26 mouse cellular contexts compared by ENCODE assay signal in the genomic region with DNA sequence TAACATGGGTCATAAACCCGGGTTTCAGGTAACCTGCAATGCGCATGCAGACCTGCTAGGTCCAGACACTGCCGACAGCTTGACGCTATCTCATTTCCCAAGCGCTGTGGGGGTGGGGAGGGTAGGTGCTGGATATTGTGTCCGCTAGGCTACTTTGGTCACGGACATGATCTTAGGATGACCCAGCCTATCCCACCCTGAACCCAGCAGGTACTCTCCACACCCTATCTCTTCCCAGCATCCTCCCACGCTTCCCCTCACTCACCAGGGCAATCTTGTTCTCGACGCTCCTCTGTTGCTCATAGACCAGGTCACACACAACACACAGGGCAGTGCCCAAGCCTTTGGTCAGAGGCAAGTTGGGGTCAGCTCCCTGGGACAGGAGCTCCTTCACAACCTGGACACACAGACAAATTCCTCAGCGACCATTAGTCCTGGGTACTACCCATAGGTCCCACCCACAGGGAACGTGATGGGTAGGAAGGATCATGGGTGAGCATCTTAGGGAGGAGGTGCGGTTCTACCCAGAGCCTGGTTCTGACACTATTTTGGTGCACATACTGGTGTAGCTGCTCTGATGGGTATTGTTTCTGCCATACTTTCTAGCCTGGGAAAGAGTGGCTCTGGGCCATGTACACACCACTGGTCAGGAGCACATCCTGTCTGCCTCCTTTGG. TPM values are rescaled to one million over a fixed set of nuclear protein-coding genes. Genes with fewer than 3 reads are reported as not detected.
DNase-seq lines count a peak whose midpoint lies in the region; ATAC-seq and TF ChIP-seq lines count a peak whose summit lies in the region.
"Had no signal": no experiment of that assay in that cellular context is flagged by ENCODE, and none has a peak within 500 bp of the region (broad histone marks: within the 10 kb centered on the region; RNA-seq: fewer than 3 reads in every experiment).

No protein-coding gene starts in this region.

- H3K27ac ChIP-seq in kidney, embryonic 14.5 days (ENCODE audit: low read depth, low read length): no peak overlapping the region
- no peak overlapping the region for H3K27ac ChIP-seq in kidney, adult 2 months (ENCODE audit: insufficient read depth, low read depth, low read length)
- H3K27ac ChIP-seq in kidney, postnatal 0 days: no peak overlapping the region
- H3K27ac ChIP-seq: embryonic facial prominence, embryonic 10.5 days; embryonic facial prominence, embryonic 13.5 days; forebrain, embryonic 12.5 days; heart, embryonic 15.5 days; hindbrain, embryonic 10.5 days; hindbrain, embryonic 13.5 days; intestine, embryonic 15.5 days had no signal

- no peak for TF ChIP-seq CTCF in kidney, adult 2 months (conservative IDR thresholded peaks at IDR 0.05; ENCODE audit: insufficient read depth, insufficient read length, low read depth, low read length)
- TF ChIP-seq CTCF in kidney, postnatal 0 days (IDR thresholded peaks at IDR 0.05; ENCODE audit: low read depth): no peak

- H3K4me2 ChIP-seq in kidney, embryonic 14.5 days (replicated peaks; ENCODE audit: low read depth, low read length): no peak overlapping the region
- no peak overlapping the region for H3K4me2 ChIP-seq in kidney, postnatal 0 days (ENCODE audit: low read length)
- H3K4me2 ChIP-seq: embryonic facial prominence, embryonic 13.5 days; forebrain, embryonic 12.5 days; forebrain, embryonic 15.5 days; heart, embryonic 12.5 days; heart, embryonic 15.5 days; hindbrain, embryonic 13.5 days; intestine, embryonic 15.5 days had no signal

- H3K36me3 ChIP-seq in kidney, embryonic 14.5 days (ENCODE audit: control insufficient read depth, insufficient read depth, low read length): no peaks in the 10 kb centered on the region
- H3K36me3 ChIP-seq in kidney, adult 2 months (ENCODE audit: control insufficient read depth, insufficient read depth, low read length): no peaks in the 10 kb centered on the region
- H3K36me3 ChIP-seq in kidney, postnatal 0 days (ENCODE audit: insufficient read depth, low read length): no peaks in the 10 kb centered on the region
- H3K36me3 ChIP-seq: embryonic facial prominence, embryonic 10.5 days; embryonic facial prominence, embryonic 13.5 days; forebrain, embryonic 12.5 days; forebrain, embryonic 15.5 days; G1E; heart, embryonic 12.5 days; heart, embryonic 15.5 days; hindbrain, embryonic 10.5 days; hindbrain, embryonic 13.5 days; intestine, embryonic 15.5 days had no signal

- peaks cover 3% of the 10 kb centered on the region; the same call in 1 of the 2 replicates for H3K4me1 ChIP-seq in kidney, embryonic 14.5 days (ENCODE audit: control insufficient read depth, insufficient read depth, low read length)
- H3K4me1 ChIP-seq in kidney, adult 2 months (ENCODE audit: control insufficient read depth, insufficient read depth, low read length): no peaks in the 10 kb centered on the region
- 0 out of 2 replicates have a peak, but pooled peaks cover 2% of the 10 kb centered on the region for H3K4me1 ChIP-seq in kidney, postnatal 0 days (replicated peaks; ENCODE audit: insufficient read depth, low read length)
- H3K4me1 ChIP-seq: forebrain, embryonic 12.5 days; heart, embryonic 15.5 days; hindbrain, embryonic 13.5 days; intestine, embryonic 15.5 days had no signal

- 50% methylated on average over 13 of the region's 13 CpGs for WGBS in kidney, embryonic 14.5 days
- 50% methylated on average over 13 of the region's 13 CpGs for WGBS in kidney, adult 2 months
- 44% methylated on average over 13 of the region's 13 CpGs for WGBS in kidney, postnatal 0 days

- H3K9ac ChIP-seq in kidney, embryonic 14.5 days (ENCODE audit: low read depth, low read length): no peak overlapping the region
- H3K9ac ChIP-seq in kidney, postnatal 0 days (ENCODE audit: low read depth, low read length): no peak overlapping the region
- H3K9ac ChIP-seq: embryonic facial prominence, embryonic 13.5 days; forebrain, embryonic 12.5 days; forebrain, embryonic 15.5 days; heart, embryonic 12.5 days; heart, embryonic 15.5 days; hindbrain, embryonic 13.5 days; intestine, embryonic 15.5 days had no signal

- TF ChIP-seq POLR2A in kidney, adult 2 months (IDR thresholded peaks at IDR 0.05; ENCODE audit: low read depth, low read length): no peak

- 0 out of 2 replicates have a peak, but pooled peaks cover 2% of the 10 kb centered on the region for H3K27me3 ChIP-seq in kidney, embryonic 14.5 days (ENCODE audit: control insufficient read depth, insufficient read depth, low read length)
- no peaks in the 10 kb centered on the region for H3K27me3 ChIP-seq in kidney, adult 2 months (replicated peaks; ENCODE audit: control insufficient read depth, insufficient read depth, low read length)
- no peaks in the 10 kb centered on the region for H3K27me3 ChIP-seq in kidney, postnatal 0 days (ENCODE audit: insufficient read depth, low read length)
- H3K27me3 ChIP-seq: embryonic facial prominence, embryonic 13.5 days; forebrain, embryonic 12.5 days; forebrain, embryonic 15.5 days; hindbrain, embryonic 13.5 days; intestine, embryonic 15.5 days had no signal

- no peaks in the 10 kb centered on the region for H3K9me3 ChIP-seq in kidney, embryonic 14.5 days (ENCODE audit: control insufficient read depth, low read length)
- H3K9me3 ChIP-seq in kidney, postnatal 0 days (replicated peaks; ENCODE audit: low read length): no peaks in the 10 kb centered on the region
- H3K9me3 ChIP-seq: embryonic facial prominence, embryonic 10.5 days; embryonic facial prominence, embryonic 13.5 days; forebrain, embryonic 12.5 days; forebrain, embryonic 15.5 days; G1E; heart, embryonic 12.5 days; heart, embryonic 15.5 days; hindbrain, embryonic 10.5 days; hindbrain, embryonic 13.5 days; intestine, embryonic 15.5 days had no signal

- peak; percentile 60 for DNase-seq in cerebellum, adult 11-12 months
- no peak for DNase-seq in cerebellum, postnatal 36 days
- no peak for DNase-seq in kidney, adult 2 months
- peak; percentile 58 for DNase-seq in kidney, postnatal 0 days (ENCODE audit: low spot score)
- DNase-seq in kidney, adult 11 months: no peak
- DNase-seq: adrenal gland, postnatal 10 days; adrenal gland, postnatal 36 days; B cell, adult 2 months; cerebellum, postnatal 14 days; gastrocnemius, postnatal 25 days; heart, adult 18-20 months; heart, postnatal 10 days; heart, postnatal 36 days had no signal

- H3K4me3 ChIP-seq in kidney, embryonic 14.5 days (ENCODE audit: low read length): no peak overlapping the region
- no peak overlapping the region for H3K4me3 ChIP-seq in kidney, adult 2 months (ENCODE audit: insufficient read depth, low read depth, low read length)
- no peak overlapping the region for H3K4me3 ChIP-seq in kidney, postnatal 0 days (replicated peaks; ENCODE audit: low read depth, low read length)
- H3K4me3 ChIP-seq: embryonic facial prominence, embryonic 10.5 days; embryonic facial prominence, embryonic 13.5 days; erythroblast, embryonic 14.5 days; forebrain, embryonic 12.5 days; forebrain, embryonic 15.5 days; heart, embryonic 12.5 days; heart, embryonic 15.5 days; hindbrain, embryonic 10.5 days; hindbrain, embryonic 13.5 days; intestine, embryonic 15.5 days had no signal

- ATAC-seq in kidney, embryonic 14.5 days (ENCODE audit: low FRiP score, low TSS enrichment): peak; percentile 59
- peak; percentile 58 for ATAC-seq in kidney, postnatal 0 days (replicated peaks; ENCODE audit: low FRiP score, low read depth)
- ATAC-seq: intestine, embryonic 15.5 days; Patski had no signal

RNA-seq across cellular contexts. Expression of gene Ankmy1, which starts 24.5 kb away (rescaled TPM):
- 1.1 and 1.4 TPM in 2 replicates for polyA plus RNA-seq in kidney, embryonic 14.5 days (2014; fragmentation: Nextera tagmentation; extraction: Ambion mirVana)
- 0.65 and 0.75 TPM in 2 replicates for polyA plus RNA-seq in kidney, adult 2 months (2012; rRNA removed)
- 0.14 and 0.43 TPM in 2 replicates for polyA plus RNA-seq in kidney, postnatal 0 days (2015; fragmentation: Nextera tagmentation; extraction: Ambion mirVana)
- polyA plus RNA-seq: erythroblast, embryonic 14.5 days had no signal

RNA-seq across cellular contexts. Expression of gene Dusp28, which starts 28.6 kb away (rescaled TPM):
- 12.5 and 13.7 TPM in 2 replicates for polyA plus RNA-seq in kidney, embryonic 14.5 days (2014; fragmentation: Nextera tagmentation; extraction: Ambion mirVana)
- polyA plus RNA-seq in kidney, adult 2 months (2012; rRNA removed): 36.6 and 42.6 TPM in 2 replicates
- polyA plus RNA-seq in kidney, postnatal 0 days (2015; fragmentation: Nextera tagmentation; extraction: Ambion mirVana): 20.4 and 22.3 TPM in 2 replicates

RNA-seq across cellular contexts. Expression of gene Rnpepl1, which starts 32.4 kb away (rescaled TPM):
- polyA plus RNA-seq in kidney, embryonic 14.5 days (2014; fragmentation: Nextera tagmentation; extraction: Ambion mirVana): 27.4 and 36.3 TPM in 2 replicates
- 161 and 199 TPM in 2 replicates for polyA plus RNA-seq in kidney, adult 2 months (2012; rRNA removed)
- polyA plus RNA-seq in kidney, postnatal 0 days (2015; fragmentation: Nextera tagmentation; extraction: Ambion mirVana): 39.3 and 39.4 TPM in 2 replicates

RNA-seq across cellular contexts. Expression of gene Gpc1, which starts 46.8 kb away (rescaled TPM):
- 46.1 and 55.6 TPM in 2 replicates for polyA plus RNA-seq in kidney, embryonic 14.5 days (2014; fragmentation: Nextera tagmentation; extraction: Ambion mirVana)
- 21.8 and 24.0 TPM in 2 replicates for polyA plus RNA-seq in kidney, adult 2 months (2012; rRNA removed)
- polyA plus RNA-seq in kidney, postnatal 0 days (2015; fragmentation: Nextera tagmentation; extraction: Ambion mirVana): 38.7 and 39.8 TPM in 2 replicates
- polyA plus RNA-seq: G1E had no signal

RNA-seq across cellular contexts. Expression of gene Capn10, which starts 56.0 kb away (rescaled TPM):
- 24.9 and 28.7 TPM in 2 replicates for polyA plus RNA-seq in kidney, embryonic 14.5 days (2014; fragmentation: Nextera tagmentation; extraction: Ambion mirVana)
- polyA plus RNA-seq in kidney, adult 2 months (2012; rRNA removed): 38.9 and 46.2 TPM in 2 replicates
- polyA plus RNA-seq in kidney, postnatal 0 days (2015; fragmentation: Nextera tagmentation; extraction: Ambion mirVana): 31.0 and 32.2 TPM in 2 replicates

Comparison
In these comparisons a context has a peak if more than half of its experiments do, and no peak if none do; other contexts are left out.
1. DNase-seq: peak in cerebellum, adult 11-12 months (single experiment) and kidney, postnatal 0 days (single experiment); none in cerebellum, postnatal 36 days (0 of 2), kidney, adult 2 months (single experiment) and kidney, adult 11 months (single experiment).